Mouse (Mus musculus): ENCODE measurements around the gene Tmem50b. TPM values are rescaled to one million over a fixed set of nuclear protein-coding genes. Genes with fewer than 3 reads are reported as not detected.

The Tmem50b gene
- polyA plus RNA-seq, 1 experiment = 111 TPM

- Histone ChIP-seq H3K4me1 (ENCODE audit: control insufficient read depth, insufficient read depth, low read length) (no peaks in the 10 kb centered on the region), H3K4me3 (replicated peaks; ENCODE audit: extremely low read depth, low read depth, low read length) (no peak overlapping the region)
- WGBS = 85% methylated on average over 14 of the region's 14 CpGs
- no peak for DNase-seq
- TF ChIP-seq CTCF (IDR thresholded peaks at IDR 0.05; ENCODE audit: insufficient read depth, low read length) (no peak), POLR2A (IDR thresholded peaks at IDR 0.05; ENCODE audit: borderline replicate concordance, extremely low read depth, low read depth, low read length) (no peak)
Measured at GRCm38 (mm10) chr16:91578980-91579720, 18.4 kb downstream of the Tmem50b start.

DNA sequence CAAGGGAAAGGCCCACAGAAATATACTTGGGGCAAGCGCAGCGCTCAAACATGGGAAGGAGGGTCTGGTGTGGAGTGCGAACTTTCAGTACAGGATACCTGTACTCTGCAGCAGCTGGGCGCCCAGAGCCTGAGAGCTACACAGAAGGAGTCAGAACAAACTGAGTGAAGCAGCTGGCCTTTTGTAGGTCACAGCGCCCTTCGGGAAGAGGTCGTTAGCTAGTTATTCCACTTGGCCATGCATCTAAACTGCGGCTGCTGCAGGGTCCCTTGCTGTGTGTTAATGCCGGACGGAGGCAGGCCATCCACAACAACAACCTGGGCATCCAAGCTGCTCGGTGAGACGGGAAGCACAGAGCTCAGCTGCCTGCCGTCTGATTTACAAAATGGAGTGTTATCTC lies 22.4 kb downstream of the Tmem50b start:
- no peak for DNase-seq
- H3K4me1 ChIP-seq (ENCODE audit: control insufficient read depth, insufficient read depth, low read length) = no peaks in the 10 kb centered on the region
- no peak for TF ChIP-seq CTCF (IDR thresholded peaks at IDR 0.05; ENCODE audit: insufficient read depth, low read length)
- no peak for TF ChIP-seq POLR2A (IDR thresholded peaks at IDR 0.05; ENCODE audit: borderline replicate concordance, extremely low read depth, low read depth, low read length)
- no peak overlapping the region for H3K4me3 ChIP-seq (replicated peaks; ENCODE audit: extremely low read depth, low read depth, low read length)
- WGBS = 81% methylated on average over 13 of the region's 13 CpGs

- 48% methylated on average over 3 of the region's 3 CpGs for WGBS
- no peaks in the 10 kb centered on the region for H3K4me1 ChIP-seq (ENCODE audit: control insufficient read depth, insufficient read depth, low read length)
- no peak overlapping the region for H3K4me3 ChIP-seq (replicated peaks; ENCODE audit: extremely low read depth, low read depth, low read length)
- no peak for DNase-seq
- TF ChIP-seq CTCF (IDR thresholded peaks at IDR 0.05; ENCODE audit: insufficient read depth, low read length) (no peak), POLR2A (IDR thresholded peaks at IDR 0.05; ENCODE audit: borderline replicate concordance, extremely low read depth, low read depth, low read length) (no peak)
Measured at GRCm38 (mm10) chr16:91571105-91571504, 26.5 kb downstream of the Tmem50b start.

GRCm38 (mm10) chr16:91568960-91569359 lies 28.6 kb downstream of the Tmem50b start:
- Histone ChIP-seq H3K4me3 (replicated peaks; ENCODE audit: extremely low read depth, low read depth, low read length) (no peak overlapping the region), H3K4me1 (ENCODE audit: control insufficient read depth, insufficient read depth, low read length) (no peaks in the 10 kb centered on the region)
- DNase-seq = no peak
- 83% methylated on average over 10 of the region's 10 CpGs for WGBS
- TF ChIP-seq POLR2A (IDR thresholded peaks at IDR 0.05; ENCODE audit: borderline replicate concordance, extremely low read depth, low read depth, low read length) (no peak), CTCF (IDR thresholded peaks at IDR 0.05; ENCODE audit: insufficient read depth, low read length) (no peak)

- no peak for DNase-seq
- 83% methylated on average over 7 of the region's 7 CpGs for WGBS
- Histone ChIP-seq H3K4me1 (ENCODE audit: control insufficient read depth, insufficient read depth, low read length) (no peaks in the 10 kb centered on the region), H3K4me3 (replicated peaks; ENCODE audit: extremely low read depth, low read depth, low read length) (no peak overlapping the region)
- TF ChIP-seq CTCF (IDR thresholded peaks at IDR 0.05; ENCODE audit: insufficient read depth, low read length) = no peak
- no peak for TF ChIP-seq POLR2A (IDR thresholded peaks at IDR 0.05; ENCODE audit: borderline replicate concordance, extremely low read depth, low read depth, low read length)
Measured at GRCm38 (mm10) chr16:91566002-91566401, 31.6 kb downstream of the Tmem50b start.

DNA sequence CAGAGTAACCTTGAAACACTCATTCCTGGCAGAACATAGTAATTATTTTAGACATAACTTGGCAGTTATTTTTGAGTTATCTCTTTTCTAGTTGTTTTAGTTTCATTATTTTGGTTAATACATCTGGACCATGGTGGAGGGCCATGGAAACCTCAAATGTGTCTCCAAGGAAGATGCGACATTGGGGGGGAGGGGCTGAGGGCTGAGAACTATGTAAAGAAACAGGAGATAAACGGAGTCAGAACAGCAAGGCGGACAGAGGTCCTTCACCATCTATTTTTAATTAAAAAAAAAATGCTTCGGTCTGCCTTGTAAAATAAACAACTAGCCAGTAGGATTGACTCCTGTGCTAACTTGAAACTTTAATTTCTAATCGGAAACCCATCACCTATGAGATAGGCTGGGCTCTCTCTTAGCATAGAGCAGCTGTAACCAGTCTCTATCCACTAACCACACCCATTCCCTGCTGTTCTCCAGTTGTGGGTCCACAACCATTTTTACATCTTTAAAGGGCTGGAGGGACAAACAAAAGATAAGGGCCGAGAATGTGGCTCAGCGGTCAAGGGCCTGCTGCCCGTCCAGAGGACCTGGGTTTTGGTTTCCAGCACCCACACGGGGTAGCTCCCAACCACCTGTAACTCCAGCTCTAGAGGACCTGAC lies 32.2 kb downstream of the Tmem50b start:
- no peak for DNase-seq
- TF ChIP-seq CTCF (IDR thresholded peaks at IDR 0.05; ENCODE audit: insufficient read depth, low read length) = no peak
- TF ChIP-seq POLR2A (IDR thresholded peaks at IDR 0.05; ENCODE audit: borderline replicate concordance, extremely low read depth, low read depth, low read length) = no peak
- WGBS = 50% methylated on average over 9 of the region's 9 CpGs
- Histone ChIP-seq H3K4me1 (ENCODE audit: control insufficient read depth, insufficient read depth, low read length) (no peaks in the 10 kb centered on the region), H3K4me3 (replicated peaks; ENCODE audit: extremely low read depth, low read depth, low read length) (no peak overlapping the region)

DNA sequence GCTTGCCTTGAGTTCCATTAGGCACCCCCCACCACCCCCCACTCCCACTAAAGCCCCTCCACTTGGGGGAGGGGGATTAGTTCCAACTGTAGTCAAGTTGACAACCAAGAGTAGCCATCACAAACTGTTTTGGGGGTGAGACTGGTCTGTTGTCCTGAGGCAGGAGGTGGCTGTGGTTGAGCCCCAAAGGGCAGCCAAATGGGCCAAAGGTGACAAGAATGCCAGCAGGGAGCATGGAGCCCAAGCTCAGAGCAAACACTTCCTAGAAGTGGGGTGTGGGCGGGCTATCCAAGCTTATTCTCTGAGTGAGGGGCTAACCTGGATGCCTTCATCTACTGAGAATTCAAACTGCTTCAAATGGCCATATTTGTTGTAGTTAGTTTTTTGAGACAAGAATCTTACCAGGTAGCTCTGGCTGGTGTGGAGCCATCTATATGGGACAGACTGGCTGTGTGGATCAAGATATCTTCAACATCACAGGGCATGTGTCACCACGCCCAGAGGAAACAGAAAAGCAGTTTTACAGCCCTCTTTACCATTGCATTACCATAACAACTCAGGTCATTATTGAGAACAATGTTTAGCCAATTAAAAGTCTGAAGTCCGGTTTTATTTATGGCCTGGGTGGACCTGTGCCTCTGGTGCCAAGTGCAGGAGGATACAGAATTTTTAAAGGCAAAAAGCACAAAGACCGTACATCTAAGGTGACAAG lies 32.9 kb downstream of the Tmem50b start:
- TF ChIP-seq POLR2A (IDR thresholded peaks at IDR 0.05; ENCODE audit: borderline replicate concordance, extremely low read depth, low read depth, low read length) (no peak), CTCF (IDR thresholded peaks at IDR 0.05; ENCODE audit: insufficient read depth, low read length) (no peak)
- WGBS = 75% methylated on average over 4 of the region's 4 CpGs
- DNase-seq = no peak

GRCm38 (mm10) chr16:91561541-91562457 lies 35.8 kb downstream of the Tmem50b start:
- TF ChIP-seq CTCF (IDR thresholded peaks at IDR 0.05; ENCODE audit: insufficient read depth, low read length) (no peak), POLR2A (IDR thresholded peaks at IDR 0.05; ENCODE audit: borderline replicate concordance, extremely low read depth, low read depth, low read length) (no peak)
- WGBS = 82% methylated on average over 38 of the region's 38 CpGs
- Histone ChIP-seq H3K4me1 (ENCODE audit: control insufficient read depth, insufficient read depth, low read length) (no peaks in the 10 kb centered on the region), H3K4me3 (replicated peaks; ENCODE audit: extremely low read depth, low read depth, low read length) (no peak overlapping the region)
- DNase-seq = no peak

More for the DNA sequence above, 32.9 kb downstream of the Tmem50b start:
- Histone ChIP-seq H3K4me3 (replicated peaks; ENCODE audit: extremely low read depth, low read depth, low read length) (no peak overlapping the region), H3K4me1 (ENCODE audit: control insufficient read depth, insufficient read depth, low read length) (no peaks in the 10 kb centered on the region)

- Histone ChIP-seq H3K4me1 (ENCODE audit: control insufficient read depth, insufficient read depth, low read length) (no peaks in the 10 kb centered on the region), H3K4me3 (replicated peaks; ENCODE audit: extremely low read depth, low read depth, low read length) (no peak overlapping the region)
- WGBS = 48% methylated on average over 9 of the region's 9 CpGs
- TF ChIP-seq CTCF (IDR thresholded peaks at IDR 0.05; ENCODE audit: insufficient read depth, low read length) (peak; percentile 79), POLR2A (IDR thresholded peaks at IDR 0.05; ENCODE audit: borderline replicate concordance, extremely low read depth, low read depth, low read length) (no peak)
- no peak for DNase-seq
Measured at GRCm38 (mm10) chr16:91561099-91561498, 36.5 kb downstream of the Tmem50b start.
